Mouse (Mus musculus) brain, adult 2 months (tissue): ENCODE results near the gene Efcab7.

ENCODE experiments used
- DNase-seq: peaks from one replicate; pipeline ENCODE4 v3.0.0; 2011; ENCODE audit warnings: low read depth, low spot score

Gene Efcab7

DNA sequence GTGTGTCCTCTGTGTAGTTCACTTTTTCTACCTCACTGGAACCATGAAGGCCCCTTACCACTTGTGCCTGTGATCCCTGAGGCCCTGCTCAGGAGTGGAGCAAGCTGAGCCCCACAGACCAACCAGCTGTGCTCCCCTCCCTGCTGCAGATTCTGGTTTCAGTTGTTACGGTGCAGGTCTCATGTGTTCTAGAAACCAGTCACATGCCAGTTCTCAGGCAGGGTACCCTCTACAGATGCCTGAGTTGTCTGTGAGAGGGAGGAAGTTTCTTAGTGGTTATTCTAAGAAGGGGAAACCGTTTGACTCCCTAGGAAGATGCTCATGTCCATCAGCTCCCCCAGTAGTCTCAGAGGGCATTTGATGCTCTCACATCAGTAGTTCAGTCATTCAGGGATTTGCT, 115.6 kb downstream of the Efcab7 start:
- no peak for DNase-seq

- no peak for DNase-seq
Measured at GRCm38 (mm10) chr4:99945011-99945410, 116.0 kb downstream of the Efcab7 start.

GRCm38 (mm10) chr4:99946516-99946915, 117.5 kb downstream of the Efcab7 start:
- no peak for DNase-seq

- peak; percentile 44 for DNase-seq
Measured at GRCm38 (mm10) chr4:99947192-99947591, 118.2 kb downstream of the Efcab7 start.

GRCm38 (mm10) chr4:99947896-99948295, 118.9 kb downstream of the Efcab7 start:
- no peak for DNase-seq

DNA sequence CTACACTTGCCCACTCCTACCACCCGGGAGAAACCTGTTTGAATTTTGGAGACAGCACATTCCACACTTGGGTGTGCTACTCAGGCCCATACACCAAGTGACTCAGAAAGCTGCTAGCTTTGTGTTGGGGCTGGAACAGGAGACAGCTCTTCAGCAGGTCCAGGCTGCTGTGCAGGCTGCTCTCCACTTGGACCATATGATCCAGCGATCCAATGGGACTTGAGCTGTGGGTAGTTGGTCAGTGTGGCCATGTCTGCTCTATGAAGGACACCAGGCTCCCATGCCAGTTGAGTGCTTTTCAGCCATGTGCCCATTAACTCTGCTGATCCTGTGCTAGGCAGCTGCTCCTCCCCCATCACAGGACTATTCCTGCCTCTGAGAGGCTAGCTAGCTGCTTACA, 124.9 kb downstream of the Efcab7 start:
- no peak for DNase-seq

- DNase-seq, result no peak
Measured at GRCm38 (mm10) chr4:99955396-99955795, 126.4 kb downstream of the Efcab7 start.

GRCm38 (mm10) chr4:99957186-99957585, 128.2 kb downstream of the Efcab7 start:
- DNase-seq, result no peak

GRCm38 (mm10) chr4:99958084-99958815, 129.3 kb downstream of the Efcab7 start:
- no peak for DNase-seq

DNA sequence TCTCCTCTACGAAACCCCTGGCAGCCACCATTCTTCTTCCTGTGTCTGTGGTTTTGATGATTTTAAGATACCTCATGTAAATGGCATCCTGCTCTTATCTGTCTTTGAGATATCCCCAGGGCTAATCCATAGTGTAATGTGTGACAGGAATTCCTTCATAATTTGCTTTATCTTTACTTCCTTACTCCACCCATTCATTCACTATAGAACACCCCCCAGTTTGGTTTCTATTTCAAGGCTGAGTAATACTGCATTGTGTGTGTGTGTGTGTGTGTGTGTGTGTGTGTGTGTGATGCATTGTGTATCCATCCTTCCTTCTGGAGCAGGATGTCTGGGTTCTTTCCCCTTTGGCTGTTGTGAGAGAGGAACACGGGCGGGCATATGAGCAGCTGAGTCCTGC, 130.3 kb downstream of the Efcab7 start:
- no peak for DNase-seq
